Mouse (Mus musculus) limb, embryonic 10.5 days (tissue): ENCODE measurements at regions not wholly inside any gene's neighbourhood (a gene's known extent, or its start where the extent isn't known, plus 50 kb on each side); places are given as distances from the start of the nearest gene placed in this dataset.

Experiments used
- DNase-seq: peaks from one replicate; pipeline ENCODE4 v3.0.0-alpha.2; 2017; ENCODE audit warnings: low spot score
- H3K27ac ChIP-seq: fragments of 300-500 bp; sonication (generic); 2 replicates; pipeline ENCODE4 v1.5.1; 2016; ENCODE audit warnings: mild to moderate bottlenecking
- H3K27me3 ChIP-seq: fragments of 300-500 bp; sonication (generic); 2 replicates; pipeline ENCODE4 v1.6.1; 2016; ENCODE audit warnings: low read depth, mild to moderate bottlenecking; ENCODE audit not compliant: poor library complexity, severe bottlenecking
- H3K36me3 ChIP-seq: fragments of 300-500 bp; sonication (generic); 2 replicates; pipeline ENCODE4 v1.6.1; 2016; ENCODE audit warnings: mild to moderate bottlenecking, moderate library complexity
- H3K4me1 ChIP-seq: fragments of 300-500 bp; sonication (generic); 2 replicates; pipeline ENCODE4 v1.6.1; 2016
- H3K4me3 ChIP-seq: fragments of 300-500 bp; sonication (generic); 2 replicates; pipeline ENCODE4 v1.5.1; 2016; ENCODE audit warnings: mild to moderate bottlenecking, moderate library complexity
- H3K9me3 ChIP-seq: fragments of 300-500 bp; sonication (generic); replicated peaks from 2 replicates; pipeline ENCODE4 v1.6.1; 2016; ENCODE audit warnings: mild to moderate bottlenecking
- WGBS: fragments of 180-500 bp; shearing (Covaris S2); methylation state at CpG from one replicate; pipeline ENCODE4 v1.1.7; 2016; 5-methylcytosine and 5-hydroxymethylcytosine counted together

GRCm38 (mm10) chr6:35779706-35780105 lies 240.0 kb upstream of the Mtpn start:
- DNase-seq: no peak
- Histone ChIP-seq H3K36me3 (no peaks in the 10 kb centered on the region), H3K9me3 (no peaks in the 10 kb centered on the region), H3K4me3 (no peak overlapping the region), H3K27ac (no peak overlapping the region), H3K27me3 (no peaks in the 10 kb centered on the region), H3K4me1 (no peaks in the 10 kb centered on the region)
- WGBS: 89% methylated on average over 1 of the region's 1 CpGs

GRCm38 (mm10) chr6:35770907-35771306 lies 231.2 kb upstream of the Mtpn start:
- no peaks in the 10 kb centered on the region for H3K27me3 ChIP-seq
- WGBS: 93% methylated on average over 3 of the region's 3 CpGs
- H3K36me3 ChIP-seq: no peaks in the 10 kb centered on the region
- H3K4me3 ChIP-seq: no peak overlapping the region
- no peaks in the 10 kb centered on the region for H3K4me1 ChIP-seq
- DNase-seq: no peak
- no peaks in the 10 kb centered on the region for H3K9me3 ChIP-seq
- no peak overlapping the region for H3K27ac ChIP-seq

GRCm38 (mm10) chr6:35759606-35760246 lies 220.0 kb upstream of the Mtpn start:
- Histone ChIP-seq H3K27ac (no peak overlapping the region), H3K4me3 (no peak overlapping the region), H3K4me1 (peaks cover 10% of the 10 kb centered on the region), H3K9me3 (no peaks in the 10 kb centered on the region), H3K27me3 (no peaks in the 10 kb centered on the region), H3K36me3 (no peaks in the 10 kb centered on the region)
- 76% methylated on average over 3 of the region's 3 CpGs for WGBS
- no peak for DNase-seq

- no peaks in the 10 kb centered on the region for H3K4me1 ChIP-seq
These were observed 206.3 kb upstream of the Mtpn start for GRCm38 (mm10) chr6:35746034-35746433.

GRCm38 (mm10) chr6:35705587-35705986 lies 165.9 kb upstream of the Mtpn start:
- H3K27ac ChIP-seq: no peak overlapping the region
- H3K36me3 ChIP-seq: no peaks in the 10 kb centered on the region
- WGBS: 86% methylated on average over 3 of the region's 3 CpGs
- no peak for DNase-seq
- no peaks in the 10 kb centered on the region for H3K27me3 ChIP-seq
- H3K4me1 ChIP-seq: peaks cover 6% of the 10 kb centered on the region; the same call in 1 of the 2 replicates
- H3K9me3 ChIP-seq: no peaks in the 10 kb centered on the region
- no peak overlapping the region for H3K4me3 ChIP-seq

More at GRCm38 (mm10) chr6:35746034-35746433, 206.3 kb upstream of the Mtpn start:
- Histone ChIP-seq H3K9me3 (no peaks in the 10 kb centered on the region), H3K27ac (no peak overlapping the region), H3K27me3 (no peaks in the 10 kb centered on the region), H3K4me3 (no peak overlapping the region), H3K36me3 (no peaks in the 10 kb centered on the region)
- 41% methylated on average over 1 of the region's 1 CpGs for WGBS
- no peak for DNase-seq

GRCm38 (mm10) chr6:35667062-35667461 lies 127.4 kb upstream of the Mtpn start:
- DNase-seq: no peak
- H3K4me3 ChIP-seq: no peak overlapping the region
- no peaks in the 10 kb centered on the region for H3K9me3 ChIP-seq
- WGBS: 91% methylated on average over 2 of the region's 2 CpGs
- no peaks in the 10 kb centered on the region for H3K4me1 ChIP-seq
- H3K36me3 ChIP-seq: no peaks in the 10 kb centered on the region
- H3K27ac ChIP-seq: no peak overlapping the region
- no peaks in the 10 kb centered on the region for H3K27me3 ChIP-seq

GRCm38 (mm10) chr6:35651401-35651800 lies 111.7 kb upstream of the Mtpn start:
- H3K27me3 ChIP-seq: no peaks in the 10 kb centered on the region
- no peak overlapping the region for H3K27ac ChIP-seq
- no peaks in the 10 kb centered on the region for H3K4me1 ChIP-seq
- WGBS: 83% methylated on average over 4 of the region's 4 CpGs
- no peak overlapping the region for H3K4me3 ChIP-seq
- H3K9me3 ChIP-seq: no peaks in the 10 kb centered on the region
- no peak for DNase-seq
- H3K36me3 ChIP-seq: no peaks in the 10 kb centered on the region

- Histone ChIP-seq H3K36me3 (no peaks in the 10 kb centered on the region), H3K27me3 (no peaks in the 10 kb centered on the region), H3K4me3 (no peak overlapping the region), H3K4me1 (no peaks in the 10 kb centered on the region), H3K27ac (no peak overlapping the region), H3K9me3 (no peaks in the 10 kb centered on the region)
- WGBS: 92% methylated on average over 7 of the region's 7 CpGs
- no peak for DNase-seq
These were observed 105.5 kb upstream of the Mtpn start for GRCm38 (mm10) chr6:35645210-35645609.

- no peak overlapping the region for H3K27ac ChIP-seq
- no peaks in the 10 kb centered on the region for H3K9me3 ChIP-seq
- H3K36me3 ChIP-seq: no peaks in the 10 kb centered on the region
- no peak for DNase-seq
- H3K4me3 ChIP-seq: no peak overlapping the region
- H3K4me1 ChIP-seq: no peaks in the 10 kb centered on the region
- H3K27me3 ChIP-seq: no peaks in the 10 kb centered on the region
These were observed 101.0 kb upstream of the Mtpn start for GRCm38 (mm10) chr6:35640672-35641071.

GRCm38 (mm10) chr6:35608336-35608735 lies 68.6 kb upstream of the Mtpn start:
- Histone ChIP-seq H3K9me3 (no peaks in the 10 kb centered on the region), H3K27me3 (no peaks in the 10 kb centered on the region), H3K4me3 (no peak overlapping the region), H3K4me1 (no peaks in the 10 kb centered on the region), H3K36me3 (no peaks in the 10 kb centered on the region), H3K27ac (no peak overlapping the region)
- 86% methylated on average over 2 of the region's 2 CpGs for WGBS
- DNase-seq: no peak

- DNase-seq: no peak
- H3K4me3 ChIP-seq: no peak overlapping the region
- no peak overlapping the region for H3K27ac ChIP-seq
- H3K27me3 ChIP-seq: no peaks in the 10 kb centered on the region
- 82% methylated on average over 3 of the region's 3 CpGs for WGBS
- H3K4me1 ChIP-seq: no peaks in the 10 kb centered on the region
- no peaks in the 10 kb centered on the region for H3K9me3 ChIP-seq
- no peaks in the 10 kb centered on the region for H3K36me3 ChIP-seq
These were observed 65.4 kb upstream of the Mtpn start for GRCm38 (mm10) chr6:35605100-35605499.

GRCm38 (mm10) chr6:35601373-35601772 lies 61.7 kb upstream of the Mtpn start:
- DNase-seq: no peak
- Histone ChIP-seq H3K4me1 (no peaks in the 10 kb centered on the region), H3K27me3 (no peaks in the 10 kb centered on the region), H3K36me3 (no peaks in the 10 kb centered on the region), H3K4me3 (no peak overlapping the region), H3K9me3 (no peaks in the 10 kb centered on the region), H3K27ac (no peak overlapping the region)
- 76% methylated on average over 1 of the region's 1 CpGs for WGBS

GRCm38 (mm10) chr6:35599841-35600240 lies 60.2 kb upstream of the Mtpn start:
- no peaks in the 10 kb centered on the region for H3K4me1 ChIP-seq
- WGBS: 67% methylated on average over 1 of the region's 1 CpGs
- no peaks in the 10 kb centered on the region for H3K27me3 ChIP-seq
- H3K36me3 ChIP-seq: no peaks in the 10 kb centered on the region
- H3K4me3 ChIP-seq: no peak overlapping the region
- no peaks in the 10 kb centered on the region for H3K9me3 ChIP-seq
- no peak overlapping the region for H3K27ac ChIP-seq
- no peak for DNase-seq
